Mouse (Mus musculus): ENCODE data around the gene Vps26a. TPM values are rescaled to one million over a fixed set of nuclear protein-coding genes. Genes with fewer than 3 reads are reported as not detected.

Vps26a gene
- total and polyA plus RNA-seq, 3 experiments, result 10.3 to 165 (median 63.4) TPM

GRCm38 (mm10) chr10:62488266-62488665, 1.7 kb upstream of the Vps26a start:
- peaks cover 10% of the 10 kb centered on the region; the same call in 1 of the 2 replicates for H3K4me1 ChIP-seq (ENCODE audit: insufficient read depth, low read depth, low read length)
- ATAC-seq (ENCODE audit: extremely low read depth, insufficient number of reproducible peaks, low FRiP score, poor library complexity, severe bottlenecking) (no peak), DNase-seq (ENCODE audit: low spot score) (no peak)
- TF ChIP-seq GATA1 (IDR thresholded peaks at IDR 0.05; ENCODE audit: borderline replicate concordance, low read length) (no peak), POLR2AphosphoS5 (IDR thresholded peaks at IDR 0.05; ENCODE audit: insufficient replicate concordance, low read depth, low read length) (no peak), TAL1 (conservative IDR thresholded peaks at IDR 0.05; ENCODE audit: low read depth, low read length) (no peak), CTCF (IDR thresholded peaks at IDR 0.05; ENCODE audit: low read depth, low read length) (no peak), GATA2 (IDR thresholded peaks at IDR 0.05; ENCODE audit: borderline replicate concordance, low read depth, low read length) (no peak)
- H3K9me3 ChIP-seq (replicated peaks), result no peaks in the 10 kb centered on the region
- no peak overlapping the region for H3K4me3 ChIP-seq (ENCODE audit: low read depth, low read length)
- peaks cover 3% of the 10 kb centered on the region for H3K36me3 ChIP-seq (replicated peaks)
- H3K27me3 ChIP-seq (ENCODE audit: insufficient read depth, low read length), result no peaks in the 10 kb centered on the region

GRCm38 (mm10) chr10:62485878-62486582, 575 bp downstream of the Vps26a start:
- no peak for TF ChIP-seq TAL1 (conservative IDR thresholded peaks at IDR 0.05; ENCODE audit: low read depth, low read length)
- no peak for TF ChIP-seq POLR2AphosphoS5 (IDR thresholded peaks at IDR 0.05; ENCODE audit: insufficient replicate concordance, low read depth, low read length)
- no peak for TF ChIP-seq GATA2 (IDR thresholded peaks at IDR 0.05; ENCODE audit: borderline replicate concordance, low read depth, low read length)
- no peak for TF ChIP-seq CTCF (IDR thresholded peaks at IDR 0.05; ENCODE audit: low read depth, low read length)
- TF ChIP-seq GATA1 (IDR thresholded peaks at IDR 0.05; ENCODE audit: borderline replicate concordance, low read length), result no peak
- Histone ChIP-seq H3K36me3 (replicated peaks) (peaks cover 7% of the 10 kb centered on the region), H3K9me3 (replicated peaks) (no peaks in the 10 kb centered on the region), H3K27me3 (ENCODE audit: insufficient read depth, low read length) (no peaks in the 10 kb centered on the region), H3K4me1 (ENCODE audit: insufficient read depth, low read depth, low read length) (peaks cover 12% of the 10 kb centered on the region; the same call in 1 of the 2 replicates), H3K4me3 (ENCODE audit: low read depth, low read length) (peak overlapping the region; percentile 81)
- DNase-seq (ENCODE audit: low spot score) (no peak), ATAC-seq (ENCODE audit: extremely low read depth, insufficient number of reproducible peaks, low FRiP score, poor library complexity, severe bottlenecking) (no peak)

- ATAC-seq (ENCODE audit: extremely low read depth, insufficient number of reproducible peaks, low FRiP score, poor library complexity, severe bottlenecking) (no peak), DNase-seq (ENCODE audit: low spot score) (no peak)
- H3K4me1 ChIP-seq (ENCODE audit: insufficient read depth, low read depth, low read length), result peaks cover 5% of the 10 kb centered on the region; the same call in 1 of the 2 replicates
- TF ChIP-seq GATA2 (IDR thresholded peaks at IDR 0.05; ENCODE audit: borderline replicate concordance, low read depth, low read length), result no peak
- no peak for TF ChIP-seq TAL1 (conservative IDR thresholded peaks at IDR 0.05; ENCODE audit: low read depth, low read length)
- no peak for TF ChIP-seq POLR2AphosphoS5 (IDR thresholded peaks at IDR 0.05; ENCODE audit: insufficient replicate concordance, low read depth, low read length)
- TF ChIP-seq CTCF (IDR thresholded peaks at IDR 0.05; ENCODE audit: low read depth, low read length), result no peak
- TF ChIP-seq GATA1 (IDR thresholded peaks at IDR 0.05; ENCODE audit: borderline replicate concordance, low read length), result no peak
- no peak overlapping the region for H3K4me3 ChIP-seq (ENCODE audit: low read depth, low read length)
- no peaks in the 10 kb centered on the region for H3K27me3 ChIP-seq (ENCODE audit: insufficient read depth, low read length)
- H3K9me3 ChIP-seq (replicated peaks), result no peaks in the 10 kb centered on the region
- H3K36me3 ChIP-seq (replicated peaks), result peaks cover 31% of the 10 kb centered on the region
Measured at GRCm38 (mm10) chr10:62481108-62481852, 5.3 kb downstream of the Vps26a start.

GRCm38 (mm10) chr10:62476980-62477379, 9.6 kb downstream of the Vps26a start:
- H3K9me3 ChIP-seq (replicated peaks), result no peaks in the 10 kb centered on the region
- no peak overlapping the region for H3K4me3 ChIP-seq (ENCODE audit: low read depth, low read length)
- peaks cover 44% of the 10 kb centered on the region for H3K36me3 ChIP-seq (replicated peaks)
- peaks cover 6% of the 10 kb centered on the region; the same call in 1 of the 2 replicates for H3K4me1 ChIP-seq (ENCODE audit: insufficient read depth, low read depth, low read length)
- TF ChIP-seq GATA1 (IDR thresholded peaks at IDR 0.05; ENCODE audit: borderline replicate concordance, low read length) (no peak), POLR2AphosphoS5 (IDR thresholded peaks at IDR 0.05; ENCODE audit: insufficient replicate concordance, low read depth, low read length) (no peak), CTCF (IDR thresholded peaks at IDR 0.05; ENCODE audit: low read depth, low read length) (no peak), GATA2 (IDR thresholded peaks at IDR 0.05; ENCODE audit: borderline replicate concordance, low read depth, low read length) (no peak), TAL1 (conservative IDR thresholded peaks at IDR 0.05; ENCODE audit: low read depth, low read length) (no peak)
- ATAC-seq (ENCODE audit: extremely low read depth, insufficient number of reproducible peaks, low FRiP score, poor library complexity, severe bottlenecking) (no peak), DNase-seq (ENCODE audit: low spot score) (no peak)
- H3K27me3 ChIP-seq (ENCODE audit: insufficient read depth, low read length), result no peaks in the 10 kb centered on the region

- no peak for TF ChIP-seq GATA1 (IDR thresholded peaks at IDR 0.05; ENCODE audit: borderline replicate concordance, low read length)
Measured at GRCm38 (mm10) chr10:62474944-62475343, 11.7 kb downstream of the Vps26a start.

GRCm38 (mm10) chr10:62471105-62471504, 15.5 kb downstream of the Vps26a start:
- peaks cover 8% of the 10 kb centered on the region; the same call in 1 of the 2 replicates for H3K4me1 ChIP-seq (ENCODE audit: insufficient read depth, low read depth, low read length)
- H3K4me3 ChIP-seq (ENCODE audit: low read depth, low read length), result no peak overlapping the region
- peaks cover 52% of the 10 kb centered on the region for H3K36me3 ChIP-seq (replicated peaks)
- no peak for TF ChIP-seq POLR2AphosphoS5 (IDR thresholded peaks at IDR 0.05; ENCODE audit: insufficient replicate concordance, low read depth, low read length)
- TF ChIP-seq TAL1 (conservative IDR thresholded peaks at IDR 0.05; ENCODE audit: low read depth, low read length), result no peak
- no peak for TF ChIP-seq GATA2 (IDR thresholded peaks at IDR 0.05; ENCODE audit: borderline replicate concordance, low read depth, low read length)
- H3K27me3 ChIP-seq (ENCODE audit: insufficient read depth, low read length), result no peaks in the 10 kb centered on the region
- no peak for DNase-seq (ENCODE audit: low spot score)
- no peak for ATAC-seq (ENCODE audit: extremely low read depth, insufficient number of reproducible peaks, low FRiP score, poor library complexity, severe bottlenecking)
- no peaks in the 10 kb centered on the region for H3K9me3 ChIP-seq (replicated peaks)

More at GRCm38 (mm10) chr10:62474944-62475343, 11.7 kb downstream of the Vps26a start:
- no peak overlapping the region for H3K4me3 ChIP-seq (ENCODE audit: low read depth, low read length)
- DNase-seq (ENCODE audit: low spot score) (no peak), ATAC-seq (ENCODE audit: extremely low read depth, insufficient number of reproducible peaks, low FRiP score, poor library complexity, severe bottlenecking) (no peak)
- H3K9me3 ChIP-seq (replicated peaks), result no peaks in the 10 kb centered on the region
- peaks cover 47% of the 10 kb centered on the region for H3K36me3 ChIP-seq (replicated peaks)
- H3K4me1 ChIP-seq (ENCODE audit: insufficient read depth, low read depth, low read length), result peaks cover 8% of the 10 kb centered on the region; the same call in 1 of the 2 replicates
- H3K27me3 ChIP-seq (ENCODE audit: insufficient read depth, low read length), result no peaks in the 10 kb centered on the region
